Comparison of ENCODE assay signal across 8 mouse cellular contexts in the genomic region with DNA sequence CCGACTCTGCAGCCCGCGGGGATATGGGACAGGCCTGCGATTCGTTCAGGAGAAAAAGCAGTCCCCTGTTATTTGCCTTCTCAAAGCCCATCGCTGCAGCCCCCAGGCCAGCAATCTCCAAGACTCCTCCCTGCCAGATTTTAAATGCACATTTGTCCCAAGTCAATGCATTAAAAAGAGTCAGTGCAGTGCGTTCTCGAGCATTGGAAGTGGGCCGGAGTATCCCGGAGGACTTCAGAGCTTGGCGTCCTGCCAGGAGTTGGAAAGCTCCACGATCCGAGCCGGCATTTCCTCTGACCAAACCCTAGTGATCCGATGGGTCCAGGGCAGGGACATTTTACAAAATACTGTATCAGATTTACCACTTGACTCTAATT.
A peak's percentile ranks its signal among the peaks of the same experiment; 100 is the strongest.
DNase-seq lines count a peak whose midpoint lies in the region; ATAC-seq and TF ChIP-seq lines count a peak whose summit lies in the region.

No protein-coding gene starts in this region.

- under 1% methylated on average over 15 of the region's 15 CpGs for WGBS in embryonic facial prominence, embryonic 11.5 days
- 1% methylated on average over 15 of the region's 15 CpGs for WGBS in heart, adult 2 months
- whole genome bisulfite sequencing in kidney, adult 2 months = 1% methylated on average over 15 of the region's 15 CpGs

- peak overlapping the region; percentile 67 for H3K9ac ChIP-seq in embryonic facial prominence, embryonic 11.5 days (replicated peaks; ENCODE audit: low read length)
- peak overlapping the region; percentile 60 for H3K9ac ChIP-seq in heart, adult 2 months (ENCODE audit: low read depth, low read length)

- H3K4me1 ChIP-seq in embryonic facial prominence, embryonic 11.5 days (ENCODE audit: control insufficient read depth, insufficient read depth, low read length) = no peaks in the 10 kb centered on the region
- H3K4me1 ChIP-seq in heart, adult 2 months (ENCODE audit: control insufficient read depth, insufficient read depth, low read length) = peaks cover 1% of the 10 kb centered on the region; the same call in 1 of the 2 replicates
- no peaks in the 10 kb centered on the region for H3K4me1 ChIP-seq in kidney, adult 2 months (ENCODE audit: control insufficient read depth, insufficient read depth, low read length)

- no peaks in the 10 kb centered on the region for H3K27me3 ChIP-seq in embryonic facial prominence, embryonic 11.5 days (ENCODE audit: control insufficient read depth, insufficient read depth, low read length)
- no peaks in the 10 kb centered on the region for H3K27me3 ChIP-seq in heart, adult 2 months (ENCODE audit: control insufficient read depth, insufficient read depth, low read length)
- H3K27me3 ChIP-seq in kidney, adult 2 months (replicated peaks; ENCODE audit: control insufficient read depth, insufficient read depth, low read length) = no peaks in the 10 kb centered on the region

- peak overlapping the region; percentile 75 for H3K4me2 ChIP-seq in embryonic facial prominence, embryonic 11.5 days (ENCODE audit: low read depth, low read length)

- no peaks in the 10 kb centered on the region for H3K36me3 ChIP-seq in embryonic facial prominence, embryonic 11.5 days (replicated peaks; ENCODE audit: control insufficient read depth, insufficient read depth, low read depth, low read length)
- no peaks in the 10 kb centered on the region for H3K36me3 ChIP-seq in heart, adult 2 months (ENCODE audit: control insufficient read depth, insufficient read depth, low read length)
- no peaks in the 10 kb centered on the region for H3K36me3 ChIP-seq in kidney, adult 2 months (ENCODE audit: control insufficient read depth, insufficient read depth, low read length)

- H3K9me3 ChIP-seq in embryonic facial prominence, embryonic 11.5 days (replicated peaks; ENCODE audit: control insufficient read depth, low read length) = peaks cover 3% of the 10 kb centered on the region; the same call in 1 of the 2 replicates

- TF ChIP-seq EP300 in heart, adult 2 months (IDR thresholded peaks at IDR 0.05; ENCODE audit: insufficient read depth, low read depth, low read length) = no peak

- H3K4me3 ChIP-seq in embryonic facial prominence, embryonic 11.5 days (ENCODE audit: low read depth, low read length) = peak overlapping the region; percentile 39
- H3K4me3 ChIP-seq in heart, adult 2 months = peak overlapping the region; percentile 65
- H3K4me3 ChIP-seq in kidney, adult 2 months (ENCODE audit: insufficient read depth, low read depth, low read length) = peak overlapping the region; percentile 56

- DNase-seq in embryo, embryonic 10 days (ENCODE audit: low spot score) = peak; percentile 60
- DNase-seq in embryo, embryonic 9.5 days (ENCODE audit: extremely low spot score) = no peak
- peak; percentile 70 for DNase-seq in embryonic facial prominence, embryonic 11.5 days (ENCODE audit: low spot score)
- DNase-seq in heart, adult 2 months = peak; percentile 78 to 83
- DNase-seq in kidney, adult 2 months = peak; percentile 70
- peak; percentile 39 for DNase-seq in liver
- peak; percentile 71 for DNase-seq in neural tube, embryonic 10.5 days (ENCODE audit: extremely low spot score, low spot score)
- peak; percentile 30 for DNase-seq in urinary bladder, adult 2 months (ENCODE audit: low spot score)

- no peak overlapping the region for H3K27ac ChIP-seq in embryonic facial prominence, embryonic 11.5 days (replicated peaks; ENCODE audit: low read depth, low read length)
- H3K27ac ChIP-seq in heart, adult 2 months = peak overlapping the region; percentile 65
- no peak overlapping the region for H3K27ac ChIP-seq in kidney, adult 2 months (ENCODE audit: insufficient read depth, low read depth, low read length)

- no peak for TF ChIP-seq CTCF in heart, adult 2 months (IDR thresholded peaks at IDR 0.05)
- no peak for TF ChIP-seq CTCF in kidney, adult 2 months (conservative IDR thresholded peaks at IDR 0.05; ENCODE audit: insufficient read depth, insufficient read length, low read depth, low read length)

- peak; percentile 71 for ATAC-seq in embryonic facial prominence, embryonic 11.5 days (replicated peaks; ENCODE audit: insufficient number of reproducible peaks, low FRiP score, low TSS enrichment, low read depth)

- intact Hi-C loops in heart, adult 2 months (cut with DNase I) = loop anchor here (2.0 to 5.0 kb wide), 2 partner anchors 41 to 175 kb away; partner anchors contain the start of gene Arhgap21

- H3K79me2 ChIP-seq in heart, adult 2 months (replicated peaks; ENCODE audit: control insufficient read depth, insufficient read depth, low read length) = no peaks in the 10 kb centered on the region

- TF ChIP-seq POLR2A in heart, adult 2 months (IDR thresholded peaks at IDR 0.05; ENCODE audit: insufficient read depth, low read depth, low read length) = no peak
- no peak for TF ChIP-seq POLR2A in kidney, adult 2 months (IDR thresholded peaks at IDR 0.05; ENCODE audit: low read depth, low read length)
